Mouse (Mus musculus) megakaryocyte progenitor cell, adult 5-6 weeks (primary cell): ENCODE results near the gene Mphosph8. TPM values are rescaled to one million over a fixed set of nuclear protein-coding genes. Genes with fewer than 3 reads are reported as not detected.

Source experiments
- ATAC-seq: replicated peaks from 2 replicates; pipeline ENCODE4 v1.8.0; 2016; ENCODE audit warnings: mild to moderate bottlenecking, moderate TSS enrichment, inconsistent platforms; ENCODE audit not compliant: poor library complexity
- total RNA-seq, 2 experiments: library from RNA; stranded (forward) in 1 of 2; stranded (reverse) in 1 of 2; fragments of 157-497, 149-512 nt in 1 of 2; fragments of 200-1000 nt in 1 of 2; gene quantifications; 2 replicates each; pipeline versions ENCODE4 v1.2.3 to v1.2.4; 2015 to 2017

The Mphosph8 gene
- total RNA-seq (2015) (45.3 and 51.4 TPM in 2 replicates), total RNA-seq (2017) (25.0 and 37.5 TPM in 2 replicates)

- peak; percentile 99 for ATAC-seq
Observed at GRCm38 (mm10) chr14:56667969-56668802, at the start of gene Mphosph8. Gene Mphosph8 (plus strand): TSS chr14:56668248.

DNA sequence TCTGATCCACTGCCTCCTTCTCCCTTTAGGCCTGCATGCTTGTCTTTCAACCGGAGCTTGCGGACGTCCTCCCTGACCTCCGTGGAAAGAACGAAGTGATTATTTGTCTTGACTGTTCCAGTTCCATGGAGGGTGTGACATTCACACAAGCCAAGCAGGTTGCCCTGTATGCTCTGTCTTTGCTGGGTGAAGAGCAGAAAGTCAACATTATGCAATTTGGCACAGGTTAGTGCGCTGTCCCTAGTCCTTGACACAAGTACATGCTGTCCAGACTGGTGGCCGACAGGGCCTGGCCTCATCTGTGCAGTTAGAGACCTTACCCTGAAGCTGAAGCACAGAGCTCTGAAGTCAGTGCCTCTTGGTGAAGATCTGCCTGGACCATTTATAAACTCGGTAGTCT is 47.6 kb upstream of the Mphosph8 start:
- ATAC-seq: no peak

DNA sequence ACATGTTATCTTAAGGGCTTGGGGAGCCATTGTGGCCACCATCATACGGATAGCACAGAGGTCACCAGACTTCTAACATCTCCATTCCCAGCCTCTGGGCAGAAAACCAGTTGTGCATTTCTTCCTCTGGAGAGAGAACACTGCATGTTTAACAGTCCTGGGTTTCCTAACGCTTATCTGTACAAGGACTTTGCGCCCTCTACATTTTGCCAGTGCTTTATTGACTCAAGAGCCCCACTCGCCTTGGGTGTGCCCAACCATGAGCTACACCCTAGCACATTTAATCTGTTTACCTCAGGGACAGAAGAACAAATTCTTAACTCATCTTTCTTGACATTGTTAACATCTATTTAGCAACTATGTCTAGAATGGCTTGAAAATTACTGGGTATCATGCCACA is 41.8 kb upstream of the Mphosph8 start:
- no peak for ATAC-seq

GRCm38 (mm10) chr14:56628336-56628735 is 39.7 kb upstream of the Mphosph8 start:
- ATAC-seq: no peak

DNA sequence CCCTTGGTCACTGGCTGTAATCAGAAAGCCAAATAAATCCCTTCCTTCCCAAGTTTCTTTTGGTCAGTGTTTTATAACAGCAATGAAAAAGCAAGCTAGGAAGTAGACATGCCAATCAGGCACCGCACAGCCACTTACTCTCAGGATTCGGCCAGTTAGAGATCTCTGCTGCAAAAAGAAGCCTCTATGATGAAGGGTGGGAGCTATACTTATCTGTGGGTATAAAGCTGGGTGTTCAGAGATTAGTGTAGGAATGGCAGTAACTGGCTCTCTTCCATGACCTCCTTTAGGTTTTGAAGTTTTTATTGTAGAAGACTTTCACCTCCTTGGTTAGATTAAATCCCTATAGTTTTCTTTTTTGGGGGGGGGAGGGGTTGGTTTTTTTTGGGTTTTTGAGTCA is 36.9 kb upstream of the Mphosph8 start:
- peak; percentile 54 for ATAC-seq

- ATAC-seq: no peak
Observed at GRCm38 (mm10) chr14:56647206-56647605, 20.8 kb upstream of the Mphosph8 start.

GRCm38 (mm10) chr14:56649448-56649847 is 18.6 kb upstream of the Mphosph8 start:
- no peak for ATAC-seq

DNA sequence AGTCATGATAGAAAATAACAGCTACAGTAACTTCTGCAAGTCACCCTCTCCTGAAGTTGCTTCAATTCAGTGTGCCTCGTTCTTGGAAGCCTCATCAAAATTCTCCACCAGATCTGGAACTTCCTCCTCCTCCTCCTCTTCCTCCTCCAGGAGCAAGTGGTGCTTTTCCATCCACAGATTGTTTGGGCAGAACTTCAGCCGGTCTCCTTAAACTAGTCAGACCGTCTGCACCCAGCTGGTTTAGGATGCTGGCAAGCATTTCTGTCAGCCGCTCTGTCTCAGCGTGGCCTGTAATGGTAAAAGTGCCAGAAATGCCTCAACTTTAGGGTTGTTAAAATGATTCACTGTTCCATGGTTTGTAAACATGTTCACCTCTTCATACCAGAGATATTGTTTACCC is 2.4 kb upstream of the Mphosph8 start:
- ATAC-seq: no peak

DNA sequence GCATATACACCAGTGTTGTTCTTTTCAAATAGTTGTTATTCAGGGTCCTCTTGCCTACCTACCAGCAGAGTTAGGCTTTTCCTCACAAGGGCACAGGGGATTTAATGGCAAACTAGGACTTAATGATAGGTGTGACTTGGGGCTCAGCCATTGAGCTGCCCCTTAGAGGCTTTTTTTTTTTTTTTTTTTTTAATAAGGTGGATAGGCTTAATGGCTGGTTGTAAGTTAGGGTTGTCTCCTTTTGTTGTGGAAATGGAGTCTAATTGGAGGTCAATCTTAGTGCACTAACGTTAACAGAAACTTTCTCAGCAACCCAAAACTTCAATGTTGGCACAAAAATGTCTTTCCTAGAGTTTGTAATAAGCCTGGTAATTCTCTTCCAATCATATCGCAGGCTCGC is 1.1 kb upstream of the Mphosph8 start:
- no peak for ATAC-seq

- ATAC-seq: no peak
Observed at GRCm38 (mm10) chr14:56669046-56669620, 1.1 kb downstream of the Mphosph8 start.

DNA sequence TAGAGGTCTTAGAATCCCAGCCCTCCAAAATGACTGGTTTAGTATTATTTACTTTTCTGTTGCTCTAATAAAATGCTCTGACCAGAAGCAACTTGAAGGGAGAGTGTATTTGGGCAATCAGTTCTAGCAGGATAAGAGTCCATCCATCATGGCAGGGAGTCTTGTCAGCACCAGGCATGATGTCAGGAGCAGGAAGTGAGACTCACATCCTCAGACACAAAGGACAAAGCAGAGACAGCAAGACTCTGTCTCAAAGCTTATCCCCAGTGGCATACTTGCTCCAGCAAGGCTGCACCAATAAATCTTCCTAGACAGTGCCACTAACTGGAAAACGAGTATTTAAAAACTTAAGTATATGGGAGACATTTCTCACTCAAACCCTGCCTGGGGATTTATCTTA is 17.4 kb downstream of the Mphosph8 start:
- no peak for ATAC-seq

- ATAC-seq: peak; percentile 14; the same call in 1 of the 2 replicates
Observed at GRCm38 (mm10) chr14:56689116-56689515, 21.1 kb downstream of the Mphosph8 start.

GRCm38 (mm10) chr14:56689766-56690165 is 21.7 kb downstream of the Mphosph8 start:
- no peak for ATAC-seq

- ATAC-seq: no peak
Observed at GRCm38 (mm10) chr14:56695495-56695894, 27.4 kb downstream of the Mphosph8 start.

- no peak for ATAC-seq
Observed at GRCm38 (mm10) chr14:56697836-56698235, 29.8 kb downstream of the Mphosph8 start.

DNA sequence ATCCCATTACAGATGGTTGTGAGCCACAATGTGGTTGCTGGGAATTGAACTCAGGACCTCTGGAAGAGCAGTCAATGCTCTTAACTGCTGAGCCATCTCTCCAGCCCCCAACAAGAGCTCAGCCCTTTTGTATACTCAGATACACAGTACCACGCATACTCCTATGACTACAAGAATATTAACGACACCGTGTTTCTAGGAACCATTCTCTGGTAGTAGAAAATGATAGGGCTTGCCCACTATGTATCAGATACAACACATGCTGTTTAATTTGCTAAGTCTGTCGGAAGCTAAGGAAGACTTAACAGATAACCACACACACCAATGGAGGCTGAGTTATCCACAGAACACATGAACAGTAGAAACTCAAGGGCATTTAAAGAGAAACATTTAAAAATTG is 34.6 kb downstream of the Mphosph8 start:
- ATAC-seq: peak; percentile 92

DNA sequence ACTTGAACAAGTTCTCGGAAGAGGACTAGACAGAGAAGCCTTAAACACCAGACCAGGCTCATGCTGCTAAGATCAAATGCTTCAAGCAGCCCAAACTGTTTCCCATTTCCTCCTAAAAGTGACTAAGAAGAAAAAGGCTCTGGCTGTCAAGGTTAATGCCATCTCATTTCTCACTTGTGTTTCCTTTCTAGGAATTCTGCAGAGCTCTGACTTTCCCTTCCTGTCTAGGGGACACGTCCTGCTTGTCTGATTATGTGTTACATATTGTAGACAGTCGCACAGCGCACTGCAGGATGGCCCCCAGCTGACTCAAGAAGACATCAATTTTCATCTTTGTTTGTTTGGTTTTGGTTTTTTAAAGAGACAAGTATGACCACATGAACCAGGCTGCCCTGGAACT is 37.6 kb downstream of the Mphosph8 start:
- no peak for ATAC-seq

GRCm38 (mm10) chr14:56726493-56726892 is 58.4 kb downstream of the Mphosph8 start:
- ATAC-seq: no peak

DNA sequence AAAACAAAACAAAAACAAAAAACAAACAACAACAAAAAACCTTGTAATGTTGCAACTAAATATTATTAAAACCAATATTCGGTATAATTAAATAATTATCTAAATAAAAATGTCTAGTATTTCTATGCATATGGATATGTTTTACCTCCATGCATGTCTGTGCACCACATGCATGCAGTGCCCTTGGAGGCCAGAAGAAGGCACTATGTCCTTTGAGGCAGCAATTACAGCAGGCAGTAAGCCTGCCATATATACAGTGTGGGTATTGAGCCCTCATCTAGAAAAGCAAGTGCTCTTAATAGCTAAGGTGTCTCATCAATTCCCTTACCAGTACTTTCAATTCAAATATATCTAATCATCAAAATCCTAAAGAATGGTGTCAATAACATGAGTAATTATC is 72.1 kb downstream of the Mphosph8 start:
- ATAC-seq: peak; percentile 61
